Mouse (Mus musculus) heart, adult 18-20 months (tissue): ENCODE data around the gene Espl1. TPM values are rescaled to one million over a fixed set of nuclear protein-coding genes. Genes with fewer than 3 reads are reported as not detected.
A peak's percentile ranks its signal among the peaks of the same experiment; 100 is the strongest.

Experiments used
- DNase-seq, 2 experiments: peaks; one replicate each; pipeline ENCODE4 v3.0.0; 2021 to 2022; ENCODE audit warnings: mixed read lengths in 1 of 2
- long read RNA-seq, 2 experiments: library from polyadenylated mRNA; stranded (forward); transcript quantifications; one replicate each; pipeline ENCODE4 v2.0.0; 2021
- total RNA-seq, 2 experiments: library from RNA; stranded (reverse); gene quantifications; 2 replicates each; pipeline ENCODE4 v1.2.3; 2021

The Espl1 gene
- under 1 TPM; 0.54 to 0.92 TPM for total RNA-seq
- long read RNA-seq, experiment 1 = 0 reads
- long read RNA-seq, experiment 2 = 0 reads

DNA sequence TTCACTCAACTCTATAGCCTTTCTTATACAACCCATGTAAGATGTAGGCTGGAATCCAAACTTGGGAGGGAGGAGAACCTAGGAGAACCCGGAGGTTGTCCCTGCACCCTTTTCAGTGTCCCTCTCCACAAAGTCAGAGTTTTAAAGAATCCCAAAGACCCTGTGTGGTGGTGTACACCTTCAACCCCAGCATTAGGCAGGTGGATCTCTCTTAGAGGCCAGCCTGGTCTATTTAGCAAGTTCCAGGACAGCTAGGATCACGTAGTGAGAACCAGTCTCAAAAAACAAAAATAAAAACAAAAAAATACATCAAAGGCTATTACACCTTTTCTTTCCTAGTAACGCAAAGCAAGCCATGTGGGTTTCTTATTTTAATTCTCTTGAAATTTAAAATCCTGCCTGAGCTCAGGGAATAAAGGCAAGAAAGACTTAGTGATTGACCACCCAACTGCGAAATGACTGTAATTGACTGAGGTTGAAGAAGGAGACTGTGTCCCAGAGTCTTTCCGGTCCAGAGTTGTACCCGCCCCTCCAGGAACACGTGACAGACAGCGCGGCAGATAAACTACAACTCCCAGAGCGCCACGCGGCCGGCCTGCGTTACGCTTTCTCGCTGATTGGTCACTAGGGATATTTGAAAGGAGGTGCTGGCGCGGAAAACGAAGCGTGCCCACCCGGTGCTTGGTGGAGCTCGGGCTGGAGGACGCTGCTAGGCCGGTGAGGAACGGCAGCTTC lies at the start of gene Espl1:
Gene Espl1 (plus strand): TSS at position 634 of the 735 bp plus-strand sequence.
- DNase-seq = peak; percentile 96 to 98

DNA sequence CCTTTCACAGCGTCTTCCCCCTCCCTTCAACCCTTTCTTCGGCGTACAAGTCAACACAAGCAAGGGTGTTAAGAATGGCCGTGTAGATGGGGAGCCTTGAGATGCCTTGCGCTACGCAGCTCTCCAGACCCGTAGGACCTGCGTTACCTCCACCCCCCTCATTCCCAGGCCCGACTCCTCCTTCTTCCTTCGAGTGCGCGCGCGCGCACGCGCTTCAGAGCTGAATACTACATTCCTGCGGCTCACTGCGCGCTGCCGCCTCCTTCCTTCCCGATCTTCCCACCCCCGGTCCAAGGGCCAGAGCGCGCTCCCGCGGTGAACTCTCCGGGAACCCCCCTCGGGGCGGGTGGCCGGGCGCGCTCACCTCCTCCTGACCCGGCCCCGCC lies 49.2 kb upstream of the Espl1 start:
- peak; percentile 96 to 99 for DNase-seq

DNA sequence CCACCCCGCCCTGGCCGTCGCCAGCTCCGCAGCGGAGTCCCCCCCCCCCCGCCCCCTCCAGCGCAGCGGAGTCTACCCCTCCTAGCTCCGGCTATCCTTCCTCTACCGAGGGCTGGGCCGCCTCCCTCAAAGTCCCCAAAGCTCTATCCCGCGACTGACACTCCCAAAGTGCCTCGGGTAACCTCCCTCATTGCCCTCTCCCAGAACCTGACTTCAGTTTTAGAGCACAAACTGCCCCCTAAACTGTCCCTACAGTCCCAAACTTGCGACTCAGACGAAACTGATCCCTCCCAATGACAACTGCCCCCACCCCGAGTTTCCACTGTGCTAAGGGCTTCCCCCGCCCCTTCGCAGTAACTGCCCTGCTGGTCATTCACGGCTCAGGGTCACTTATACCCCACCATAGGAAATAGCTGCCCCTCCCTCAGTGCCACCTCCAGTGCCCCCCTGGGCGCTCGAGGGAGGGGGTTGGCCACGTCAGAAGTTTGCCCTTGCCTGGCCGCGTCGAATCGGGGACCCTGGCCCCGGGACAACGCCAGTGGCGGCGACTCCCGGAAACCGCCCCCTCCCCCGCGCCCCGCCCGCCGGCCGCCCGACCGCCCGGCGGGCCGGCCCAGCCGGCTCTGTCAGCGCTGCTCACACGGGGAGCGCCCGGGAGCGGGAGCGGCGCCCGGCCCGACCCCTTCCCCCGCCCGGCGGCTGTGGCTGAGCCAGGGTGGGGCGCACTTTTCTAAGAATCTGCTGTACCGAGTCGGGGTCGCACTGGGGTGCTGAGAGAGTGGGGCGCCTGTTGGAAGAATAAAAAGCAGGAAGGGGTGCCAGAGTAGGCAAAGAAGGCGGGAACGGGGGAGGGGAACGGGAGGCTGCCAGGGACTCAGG lies 48.6 kb upstream of the Espl1 start:
- DNase-seq = peak; percentile 89 to 90

DNA sequence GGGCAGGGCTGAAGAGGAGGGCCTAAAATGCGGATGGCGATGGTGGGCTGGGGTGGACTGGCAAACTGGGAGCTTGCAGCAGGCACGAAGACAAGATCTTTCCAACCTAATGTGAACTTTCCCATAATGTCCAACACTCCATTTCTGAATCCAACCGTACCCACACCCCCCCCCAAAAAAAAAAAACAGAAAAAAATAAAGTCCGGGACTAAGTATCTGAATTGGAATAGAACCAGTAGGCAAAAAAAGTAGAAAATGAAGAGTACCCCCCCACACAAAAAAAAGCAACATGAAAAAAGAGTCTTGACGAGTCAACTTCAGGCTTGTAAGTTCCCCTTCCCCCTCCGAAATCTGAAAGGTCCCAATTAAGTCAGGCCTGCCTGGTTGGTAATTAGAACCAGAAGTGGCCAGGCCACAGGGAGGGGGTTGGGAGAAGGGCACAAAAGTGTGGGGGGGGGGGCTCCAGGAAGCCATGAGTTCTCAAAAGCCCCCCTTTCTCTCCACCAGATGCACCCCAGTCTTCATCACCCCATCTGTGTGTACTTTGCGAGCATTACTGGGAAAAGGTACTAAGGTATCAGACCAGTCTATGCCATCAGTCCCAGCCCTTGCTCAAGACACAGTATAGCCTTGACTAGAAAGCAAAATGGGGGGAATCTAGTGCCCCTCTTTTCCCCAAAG lies 47.8 kb upstream of the Espl1 start:
- no peak for DNase-seq

DNA sequence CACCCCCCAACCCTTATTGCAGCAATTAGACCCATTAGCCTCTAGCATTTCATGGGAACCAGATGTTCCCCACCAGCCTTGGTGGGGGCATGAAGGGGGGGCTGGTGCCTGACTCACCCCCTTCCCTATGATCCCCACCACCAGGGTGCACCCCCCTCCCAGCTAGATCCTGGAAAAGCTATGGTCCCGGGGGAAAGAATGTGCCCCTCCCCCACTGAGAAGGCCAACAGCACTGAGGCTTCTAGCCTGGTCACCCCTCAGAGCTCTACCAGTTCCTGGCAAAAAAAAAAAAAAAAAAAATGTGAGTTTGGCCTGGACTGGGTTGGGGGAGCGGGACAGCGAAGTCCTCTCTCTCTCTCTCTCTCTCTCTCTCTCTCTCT lies 47.3 kb upstream of the Espl1 start:
- DNase-seq = no peak

DNA sequence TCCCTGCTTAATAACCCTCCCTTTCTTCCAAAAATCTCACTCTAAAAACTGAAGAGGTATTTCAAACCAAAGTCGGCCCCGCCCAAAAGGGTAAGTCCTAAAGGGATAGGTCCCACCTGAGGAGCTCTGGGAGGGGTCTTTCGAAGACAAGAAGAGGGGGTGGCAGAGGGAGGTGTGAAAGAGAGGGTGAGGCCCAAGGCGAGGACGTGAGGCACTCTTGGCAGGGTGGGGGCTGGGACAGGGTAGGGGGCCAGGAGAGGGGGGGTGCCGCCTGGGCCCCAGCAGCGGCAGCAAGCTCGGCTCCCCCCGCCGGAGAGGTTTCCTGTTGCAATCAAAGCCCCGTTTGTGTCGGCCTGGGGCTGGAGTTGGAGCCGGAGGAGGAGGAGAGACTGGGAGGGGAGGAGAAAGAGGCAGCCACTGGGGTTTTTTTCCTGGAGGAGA lies 46.8 kb upstream of the Espl1 start:
- peak in 1 of 2 experiments; percentile 65 for DNase-seq

DNA sequence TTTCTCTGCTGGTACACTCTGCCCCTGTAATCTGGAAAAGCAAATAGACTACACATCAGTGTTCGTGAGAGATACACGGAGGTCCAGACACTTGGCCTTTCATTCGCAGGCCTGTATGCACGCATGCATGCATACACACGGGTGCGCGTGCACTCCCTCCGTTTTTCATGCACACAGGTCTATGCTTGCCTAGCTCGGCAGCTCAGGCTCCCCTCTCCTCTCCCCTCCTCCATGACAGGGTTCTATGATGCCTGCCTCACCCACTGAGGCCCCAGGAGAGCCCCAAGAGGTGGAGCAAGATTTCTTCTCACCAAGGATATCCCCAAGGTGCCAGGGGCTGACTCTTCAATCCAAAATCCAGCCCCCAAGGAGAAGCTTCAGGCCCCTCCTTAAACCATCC lies 46.1 kb upstream of the Espl1 start:
- no peak for DNase-seq

DNA sequence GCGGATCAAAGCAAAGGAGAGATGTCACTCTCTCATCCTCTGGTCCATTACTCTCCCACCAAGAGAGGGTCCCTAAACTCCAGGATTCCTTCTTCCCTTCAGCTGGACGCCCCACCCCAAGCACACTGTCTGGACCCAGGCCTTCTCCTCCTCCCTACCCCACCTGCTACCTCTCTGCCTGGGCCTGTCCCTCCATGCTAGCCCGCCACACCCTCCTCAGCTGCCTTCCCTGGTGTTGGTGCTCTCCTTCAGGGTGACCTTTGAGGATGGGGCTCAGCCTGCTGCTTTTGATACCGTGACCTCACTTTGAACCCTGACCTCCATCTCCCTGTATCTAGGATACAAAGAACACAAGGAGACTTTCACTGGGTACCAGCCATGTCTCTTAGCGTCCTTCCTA lies 45.5 kb upstream of the Espl1 start:
- DNase-seq = no peak

DNA sequence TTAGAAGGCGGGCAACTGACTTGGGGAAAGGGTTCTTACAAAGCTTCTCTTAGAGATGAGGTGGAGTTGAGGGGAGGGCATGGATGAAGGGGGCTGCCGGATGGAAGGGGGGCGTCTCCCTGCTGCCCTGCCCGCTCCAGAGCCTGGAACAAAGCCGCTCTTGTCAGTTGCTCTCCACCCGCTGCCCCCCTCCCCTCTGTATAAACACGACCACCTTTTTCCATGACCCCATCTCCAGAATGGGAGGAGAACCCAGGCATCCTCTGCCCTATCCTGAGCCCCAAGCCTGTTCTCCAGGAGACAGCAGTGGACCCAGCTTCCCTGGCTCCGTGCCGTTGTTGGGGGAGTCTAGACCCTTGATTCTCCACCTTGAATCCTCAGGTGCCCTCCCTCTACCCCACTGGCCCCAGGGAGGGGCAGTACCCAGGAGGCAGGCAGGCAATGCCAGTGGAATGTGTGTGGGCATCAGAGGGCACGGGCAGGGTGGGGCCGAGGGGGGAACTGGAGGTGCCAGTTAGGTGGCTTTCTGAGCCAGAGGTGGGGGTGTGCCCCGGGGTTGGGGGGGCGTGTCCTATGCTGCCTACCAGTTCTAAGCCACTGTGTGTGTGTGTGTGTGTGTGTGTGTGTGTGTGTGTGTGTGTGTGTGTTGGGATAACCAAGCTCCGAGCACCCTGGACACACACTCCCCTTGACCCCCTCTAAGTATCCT lies 40.4 kb upstream of the Espl1 start:
- DNase-seq = peak in 1 of 2 experiments; percentile 7

DNA sequence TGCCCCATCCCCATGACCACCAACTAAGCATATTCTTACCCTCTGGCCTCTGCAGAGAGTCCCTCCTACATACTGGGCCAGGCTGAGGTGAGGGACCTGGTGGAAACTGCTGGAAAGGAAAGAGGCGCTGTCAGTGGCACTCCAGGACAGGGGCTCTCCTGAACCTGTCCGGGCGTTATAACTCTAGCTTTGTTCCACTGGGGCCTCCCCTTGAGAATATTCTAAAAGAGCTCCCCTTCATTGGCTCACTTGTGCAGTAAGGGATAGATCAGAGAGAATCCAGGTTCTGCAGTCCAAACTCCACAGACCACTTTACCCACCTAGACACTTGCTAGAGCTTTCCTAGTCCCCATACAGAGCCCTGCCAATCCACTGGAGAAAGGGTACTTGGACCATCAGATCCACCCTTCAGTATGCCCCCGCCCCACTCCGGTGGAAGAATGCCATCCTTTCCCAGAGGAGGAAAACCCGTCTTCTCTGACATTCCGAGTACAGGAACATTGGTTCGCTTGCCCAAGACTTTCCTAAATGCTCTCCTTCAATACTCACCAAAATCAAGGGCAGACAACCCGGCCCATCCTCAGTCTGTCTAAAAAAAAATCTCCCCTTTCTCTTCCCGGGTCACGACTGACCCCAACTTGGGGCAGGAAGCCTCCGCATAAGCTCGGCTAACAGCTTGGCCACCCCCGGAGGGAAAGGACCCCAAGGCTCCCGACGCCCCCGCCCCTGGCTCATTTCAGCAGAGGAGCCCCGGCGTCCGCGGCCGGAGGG lies 39.5 kb upstream of the Espl1 start:
- peak in 1 of 2 experiments; percentile 61 for DNase-seq

DNA sequence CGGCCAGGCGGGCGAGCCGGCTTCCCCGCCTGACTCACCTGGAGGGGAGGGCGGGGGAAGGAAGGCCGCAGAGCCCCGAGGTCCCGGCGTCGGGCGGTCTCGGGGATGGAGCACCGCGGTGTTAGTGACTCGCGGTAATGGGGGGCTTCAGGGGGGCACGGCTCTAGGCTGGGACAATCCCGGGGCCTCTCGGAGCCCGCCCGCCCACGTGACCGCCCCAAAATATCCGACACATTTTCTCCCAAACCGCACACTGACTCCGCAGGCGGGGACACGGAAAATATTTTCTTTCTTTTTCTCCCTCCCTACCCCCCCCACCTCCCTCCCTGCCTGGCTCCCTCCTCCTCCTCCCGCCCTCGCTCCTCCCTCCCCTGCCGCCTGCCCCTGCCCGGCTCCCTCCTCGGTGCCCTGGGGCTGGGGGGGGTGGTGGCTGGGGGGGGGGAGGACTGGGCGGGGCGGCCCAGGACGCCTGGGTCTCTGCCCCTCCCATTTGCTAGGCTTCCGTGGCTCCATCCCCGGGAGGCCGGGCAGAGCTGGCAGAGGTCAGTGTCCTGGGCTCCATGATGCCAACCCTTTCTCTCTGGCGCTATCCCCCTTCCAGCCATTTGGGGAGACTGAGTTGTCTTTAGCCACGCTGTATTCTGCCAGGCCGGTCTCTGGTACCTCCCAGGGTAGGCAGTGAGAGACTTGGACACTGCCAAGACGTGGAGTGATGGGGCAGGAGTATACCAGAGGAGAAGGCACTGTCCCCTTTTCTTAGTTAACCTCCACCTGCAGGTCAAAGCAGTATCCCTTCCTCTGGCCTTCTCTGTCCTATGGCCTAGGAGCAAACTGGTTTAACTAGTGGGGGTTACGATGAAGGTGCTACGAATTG lies 38.6 kb upstream of the Espl1 start, which contains the start of gene Rarg:
Gene Rarg (minus strand): TSS at position 316 of the 874 bp plus-strand sequence.
- DNase-seq = peak; percentile 66 to 77

DNA sequence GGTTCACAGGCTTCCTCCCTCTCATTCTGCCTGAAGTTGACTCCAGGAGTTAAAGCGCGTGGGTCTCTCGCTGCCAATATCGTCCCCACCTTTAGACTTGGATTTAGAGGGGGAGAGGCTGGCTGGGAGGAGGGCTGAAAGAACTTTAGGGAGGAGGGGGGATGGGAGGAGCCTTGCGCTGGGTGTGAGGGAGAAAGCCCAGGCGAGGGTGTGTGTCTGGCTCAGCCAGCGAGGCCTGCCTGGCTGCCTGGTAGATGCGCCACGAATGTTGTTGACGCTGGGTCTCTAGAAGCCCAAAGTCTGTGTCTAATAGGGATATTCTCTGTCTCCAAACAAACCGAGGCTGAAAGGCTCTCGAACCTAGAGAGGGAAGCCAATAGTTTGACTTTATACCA lies 38.0 kb upstream of the Espl1 start:
- DNase-seq = peak in 1 of 2 experiments; percentile 82

DNA sequence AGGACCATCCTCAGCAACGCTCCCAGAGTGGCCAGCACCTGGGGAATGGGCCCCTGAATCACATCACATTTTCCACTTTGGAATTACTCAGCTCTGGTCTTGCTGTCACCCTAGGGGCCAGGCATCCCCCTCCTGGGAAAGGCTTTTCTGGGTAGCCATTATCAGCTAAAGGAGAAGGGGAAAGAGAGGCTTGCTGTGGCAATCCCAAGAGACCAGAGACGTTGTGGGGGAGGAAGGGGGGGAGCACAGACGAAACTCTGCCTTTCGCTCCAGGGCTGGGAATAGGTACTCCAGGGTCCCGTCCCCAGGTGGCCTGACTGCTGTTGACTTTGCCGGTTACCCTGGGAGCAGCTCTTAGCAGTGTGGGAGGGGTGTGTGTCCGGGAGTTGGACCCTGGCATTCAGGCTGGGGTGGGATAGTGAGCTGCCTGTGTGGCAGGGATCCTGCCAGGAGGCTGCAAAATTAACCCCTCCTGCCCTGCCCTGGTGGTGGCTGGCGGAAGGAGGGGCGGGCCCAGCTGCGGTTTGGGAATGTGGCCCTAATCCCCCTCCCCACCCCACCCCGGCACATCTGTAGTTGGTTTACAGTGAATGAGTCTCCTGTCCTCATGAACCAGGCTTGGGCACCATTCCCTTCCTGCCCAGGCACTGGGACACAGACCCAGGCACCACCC lies 37.3 kb upstream of the Espl1 start:
- DNase-seq = no peak

DNA sequence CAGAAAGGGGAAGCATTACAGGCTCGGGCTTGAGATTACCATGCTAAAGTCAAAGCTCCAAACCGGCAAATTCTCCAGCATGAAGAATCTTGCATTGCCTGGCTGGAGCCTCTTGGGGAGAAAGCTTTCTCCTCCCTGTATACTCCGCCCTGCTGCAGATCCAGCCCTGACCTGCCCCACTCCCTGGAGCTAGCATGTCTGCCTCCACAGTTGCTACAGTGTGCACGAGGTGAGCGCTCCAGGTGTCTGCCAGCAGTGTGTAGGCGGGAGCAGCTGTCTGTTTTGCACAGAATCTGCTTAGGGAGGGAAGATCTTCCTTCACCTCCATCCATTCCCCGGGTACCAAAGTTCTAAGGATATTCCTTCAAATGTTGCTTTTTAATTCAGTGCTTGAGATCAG lies 33.5 kb upstream of the Espl1 start:
- no peak for DNase-seq

DNA sequence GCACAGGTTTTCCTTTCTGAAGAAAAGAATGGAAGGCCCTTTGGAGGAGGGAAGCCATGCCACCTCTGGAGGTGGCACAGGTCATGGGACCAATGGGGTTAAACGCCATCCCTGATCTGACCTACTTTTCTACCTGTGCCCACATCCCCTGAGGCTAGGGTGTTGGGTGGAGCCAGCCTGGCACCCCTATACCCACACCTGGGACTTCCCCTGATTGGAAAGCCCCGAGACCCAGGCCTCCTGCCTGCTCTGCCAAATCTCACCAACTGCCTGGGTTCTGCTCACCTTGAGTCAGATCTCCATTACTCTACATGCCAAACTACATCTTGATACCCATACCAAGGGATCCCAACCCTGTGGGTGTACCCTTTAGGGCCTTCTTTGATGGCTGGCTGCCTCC lies 33.0 kb upstream of the Espl1 start:
- no peak for DNase-seq

DNA sequence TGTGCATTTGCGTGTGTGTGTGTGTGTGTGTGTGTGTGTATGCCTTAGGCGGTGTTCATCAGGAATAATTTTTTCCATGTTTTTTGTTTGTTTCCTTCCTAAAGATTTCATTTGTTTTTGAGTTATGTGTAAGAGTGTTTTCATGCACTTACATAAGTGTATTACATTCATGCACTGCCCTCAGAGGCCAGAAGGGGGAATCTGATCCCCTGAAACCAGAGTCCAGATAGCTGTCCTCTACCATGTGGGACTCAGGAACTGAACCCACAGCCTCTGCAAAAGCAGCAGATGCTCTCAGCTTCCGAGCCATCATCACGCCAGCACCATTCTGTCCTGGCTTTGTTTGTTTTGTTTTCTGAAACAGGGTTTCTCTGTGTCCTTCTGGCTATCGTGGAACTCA lies 30.5 kb upstream of the Espl1 start:
- DNase-seq = no peak

DNA sequence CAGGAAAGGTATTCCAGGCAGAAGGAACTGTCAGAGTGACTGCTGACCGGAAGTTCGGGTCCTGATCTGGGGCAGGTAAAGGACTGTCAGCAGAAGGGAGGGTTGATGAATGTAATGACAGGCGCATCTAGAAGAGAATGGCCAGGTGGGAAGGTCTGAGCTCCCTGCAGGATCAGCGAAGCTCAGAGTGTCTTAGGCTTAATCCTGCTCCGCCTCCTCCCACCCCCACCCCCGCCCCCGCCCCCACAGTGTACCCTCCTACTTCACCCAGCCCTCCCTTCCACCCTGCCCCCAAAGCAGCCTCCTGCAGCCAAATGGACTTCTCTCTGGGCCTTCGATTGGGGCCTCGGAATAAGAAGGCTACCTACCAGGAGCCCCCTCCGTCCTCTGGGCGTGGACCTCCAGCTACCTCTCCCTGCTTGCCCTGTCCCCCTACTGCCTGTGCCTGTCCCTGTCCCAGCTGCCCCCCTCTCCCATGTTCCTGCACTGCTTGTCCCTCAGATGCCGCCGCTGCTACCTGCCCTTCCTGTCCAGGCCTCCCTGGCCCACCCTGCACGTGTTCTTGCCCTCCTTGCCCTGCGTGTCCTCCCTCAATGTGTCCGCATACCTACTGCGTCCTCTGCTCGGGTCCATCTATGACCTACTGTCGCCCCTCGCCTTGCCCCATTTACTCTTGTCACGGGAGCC lies 25.6 kb upstream of the Espl1 start, which contains the start of gene Gm9918:
Gene Gm9918 (plus strand): TSS at position 290 of the 687 bp plus-strand sequence.
- DNase-seq = no peak

DNA sequence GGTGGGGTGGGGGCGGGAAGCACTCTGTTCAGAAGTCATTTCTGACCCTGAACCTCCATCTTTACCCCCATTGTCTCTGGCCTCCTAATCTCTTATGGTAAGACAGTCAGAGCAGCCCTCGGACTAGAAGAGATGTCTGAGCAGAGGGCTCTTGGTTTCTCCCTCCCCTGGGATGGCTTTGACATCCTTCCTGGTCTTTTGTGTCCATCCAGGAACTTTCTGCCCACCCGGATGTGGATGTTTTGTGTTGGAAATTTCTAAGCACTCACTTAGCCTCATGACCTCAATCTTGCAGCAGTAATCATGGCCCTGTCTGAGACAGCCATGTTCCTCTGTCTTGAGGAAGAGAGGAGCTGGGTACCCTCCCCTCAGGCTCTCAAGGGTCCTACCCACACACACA lies 24.6 kb upstream of the Espl1 start:
- no peak for DNase-seq
